Mouse (Mus musculus) bone marrow macrophage, adult 2 months (primary cell): ENCODE results near the gene Gm20708.

Experiments
- CTCF ChIP-seq: IDR thresholded peaks from 2 replicates; pipeline ENCODE4 v1.5.1; 2012; ENCODE audit warnings: low read depth, mild to moderate bottlenecking, low read length, moderate library complexity
- POLR2A ChIP-seq: IDR thresholded peaks from 2 replicates; pipeline ENCODE4 v1.6.1; 2012; ENCODE audit warnings: mild to moderate bottlenecking, low read depth, low read length, borderline replicate concordance

DNA sequence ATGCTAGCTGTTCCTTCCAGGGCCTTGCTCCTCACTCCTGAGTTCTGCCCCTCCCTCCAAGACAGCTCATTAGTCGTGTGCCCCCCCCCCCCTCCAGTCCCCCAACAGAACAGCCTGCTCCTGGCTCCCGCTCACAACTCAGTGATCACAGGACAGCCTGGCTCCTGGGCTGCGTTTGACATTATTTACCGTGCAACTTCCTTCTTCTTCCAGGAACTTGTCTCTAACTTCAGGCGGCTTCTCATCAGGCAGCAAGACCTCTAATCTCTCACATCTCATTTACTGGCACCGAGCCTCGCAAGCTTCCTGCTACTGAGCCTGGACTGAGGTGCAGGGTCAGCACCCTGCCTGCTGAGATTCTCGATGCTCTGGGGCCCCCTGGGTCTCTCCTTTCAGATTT lies 72.3 kb downstream of the Gm20708 start:
- TF ChIP-seq CTCF (no peak), POLR2A (no peak)
